13 mouse cellular contexts compared by ENCODE assay signal in genomic region chr2:164512121-164512909, GRCm38 (mm10). TPM values are rescaled to one million over a fixed set of nuclear protein-coding genes. Genes with fewer than 3 reads are reported as not detected.
DNase-seq lines count a peak whose midpoint lies in the region; ATAC-seq and TF ChIP-seq lines count a peak whose summit lies in the region.
"Had no signal": no experiment of that assay in that cellular context is flagged by ENCODE, and none has a peak within 500 bp of the region (broad histone marks: within the 10 kb centered on the region; RNA-seq: fewer than 3 reads in every experiment).

No protein-coding gene starts in this region.

- no peak for DNase-seq in kidney, postnatal 0 days (ENCODE audit: low spot score)
- no peak for DNase-seq in kidney, adult 11 months
- DNase-seq in heart, postnatal 25 days (ENCODE audit: low spot score), result peak; percentile 38
- DNase-seq in forebrain, postnatal 0 days, result no peak
- DNase-seq in gastrocnemius, postnatal 14 days, result no peak
- DNase-seq in neural tube, embryonic 10.5 days (ENCODE audit: extremely low spot score, low spot score), result no peak
- DNase-seq: right cerebral cortex, postnatal 14 days had no signal

- no peak overlapping the region for H3K4me3 ChIP-seq in kidney, postnatal 0 days (replicated peaks; ENCODE audit: low read depth, low read length)
- H3K4me3 ChIP-seq in lung, embryonic 15.5 days, result no peak overlapping the region
- H3K4me3 ChIP-seq in stomach, embryonic 15.5 days (replicated peaks), result no peak overlapping the region
- no peak overlapping the region for H3K4me3 ChIP-seq in forebrain, postnatal 0 days (ENCODE audit: low read depth, low read length)

- no peaks in the 10 kb centered on the region for H3K36me3 ChIP-seq in kidney, postnatal 0 days (ENCODE audit: insufficient read depth, low read length)
- H3K36me3 ChIP-seq in lung, embryonic 15.5 days, result peaks cover 2% of the 10 kb centered on the region; the same call in 1 of the 2 replicates
- H3K36me3 ChIP-seq in stomach, embryonic 15.5 days, result no peaks in the 10 kb centered on the region
- H3K36me3 ChIP-seq in forebrain, postnatal 0 days (ENCODE audit: insufficient read depth), result no peaks in the 10 kb centered on the region

- H3K9me3 ChIP-seq in kidney, postnatal 0 days (replicated peaks; ENCODE audit: low read length), result no peaks in the 10 kb centered on the region
- H3K9me3 ChIP-seq in lung, embryonic 15.5 days, result no peaks in the 10 kb centered on the region
- no peaks in the 10 kb centered on the region for H3K9me3 ChIP-seq in stomach, embryonic 15.5 days
- no peaks in the 10 kb centered on the region for H3K9me3 ChIP-seq in forebrain, postnatal 0 days (ENCODE audit: low read length)

- H3K9ac ChIP-seq in kidney, postnatal 0 days (ENCODE audit: low read depth, low read length), result no peak overlapping the region
- no peak overlapping the region for H3K9ac ChIP-seq in lung, embryonic 15.5 days
- H3K9ac ChIP-seq in stomach, embryonic 15.5 days, result no peak overlapping the region
- H3K9ac ChIP-seq in forebrain, postnatal 0 days, result no peak overlapping the region

- 60% methylated on average over 11 of the region's 14 CpGs for WGBS in kidney, postnatal 0 days
- 59% methylated on average over 11 of the region's 14 CpGs for WGBS in lung, embryonic 15.5 days
- WGBS in stomach, embryonic 15.5 days, result 55% methylated on average over 13 of the region's 14 CpGs
- WGBS in forebrain, postnatal 0 days, result 64% methylated on average over 11 of the region's 14 CpGs

- no peaks in the 10 kb centered on the region for H3K27me3 ChIP-seq in kidney, postnatal 0 days (ENCODE audit: insufficient read depth, low read length)
- H3K27me3 ChIP-seq in lung, embryonic 15.5 days, result no peaks in the 10 kb centered on the region
- no peaks in the 10 kb centered on the region for H3K27me3 ChIP-seq in stomach, embryonic 15.5 days (replicated peaks)
- H3K27me3 ChIP-seq in forebrain, postnatal 0 days (ENCODE audit: insufficient read depth, low read length), result no peaks in the 10 kb centered on the region
- H3K27me3 ChIP-seq: CH12.LX had no signal

- intact Hi-C loops in heart, postnatal 25 days (cut with DNase I), result no loop called here
- intact Hi-C loops in gastrocnemius, postnatal 14 days (cut with DNase I; ENCODE audit: low total_unique reads), result loop anchor here (5.0 kb wide), 1 partner anchor 40 kb away; the partner anchor contains the start of gene Trp53tg5

- H3K4me2 ChIP-seq in kidney, postnatal 0 days (ENCODE audit: low read length), result no peak overlapping the region
- H3K4me2 ChIP-seq in lung, embryonic 15.5 days, result no peak overlapping the region
- no peak overlapping the region for H3K4me2 ChIP-seq in stomach, embryonic 15.5 days
- no peak overlapping the region for H3K4me2 ChIP-seq in forebrain, postnatal 0 days (ENCODE audit: low read depth)

- no peaks in the 10 kb centered on the region for H3K4me1 ChIP-seq in kidney, postnatal 0 days (replicated peaks; ENCODE audit: insufficient read depth, low read length)
- H3K4me1 ChIP-seq in lung, embryonic 15.5 days, result 0 out of 2 replicates have a peak, but pooled peaks cover 9% of the 10 kb centered on the region
- 0 out of 2 replicates have a peak, but pooled peaks cover 7% of the 10 kb centered on the region for H3K4me1 ChIP-seq in stomach, embryonic 15.5 days
- no peaks in the 10 kb centered on the region for H3K4me1 ChIP-seq in forebrain, postnatal 0 days (ENCODE audit: insufficient read depth)

- no peak for TF ChIP-seq CTCF in kidney, postnatal 0 days (IDR thresholded peaks at IDR 0.05; ENCODE audit: low read depth)
- no peak for TF ChIP-seq CTCF in forebrain, postnatal 0 days (IDR thresholded peaks at IDR 0.05; ENCODE audit: low read depth)

- ATAC-seq in kidney, postnatal 0 days (replicated peaks; ENCODE audit: low FRiP score, low read depth), result no peak
- 0 out of 2 replicates have a peak, but pooled peaks have one; percentile 9 for ATAC-seq in lung, embryonic 15.5 days (ENCODE audit: borderline replicate concordance, extremely low read depth, low FRiP score, low TSS enrichment)
- ATAC-seq in stomach, embryonic 15.5 days (ENCODE audit: insufficient read depth, low FRiP score, low read depth), result peak; percentile 29; the same call in 1 of the 2 replicates
- ATAC-seq in forebrain, postnatal 0 days, result no peak

- 0 out of 2 replicates have a peak overlapping the region, but pooled peaks have one; percentile 37 for H3K27ac ChIP-seq in kidney, postnatal 0 days
- H3K27ac ChIP-seq in lung, embryonic 15.5 days, result no peak overlapping the region
- H3K27ac ChIP-seq in stomach, embryonic 15.5 days, result no peak overlapping the region; the same call in 1 of the 2 replicates
- no peak overlapping the region for H3K27ac ChIP-seq in forebrain, postnatal 0 days (ENCODE audit: low read depth, low read length)

RNA-seq across cellular contexts. Expression of gene Pigt, which starts 15.0 kb away (rescaled TPM):
- 76.9 and 86.3 TPM in 2 replicates for polyA plus RNA-seq in kidney, postnatal 0 days (2015; fragmentation: Nextera tagmentation; extraction: Ambion mirVana)
- total RNA-seq in heart, postnatal 25 days (2021), result 10 to 100 TPM; 34.7 to 34.8 TPM
- 60.8 and 64.6 TPM in 2 replicates for polyA plus RNA-seq in lung, embryonic 15.5 days (2015; fragmentation: Nextera tagmentation; extraction: Ambion mirVana)
- polyA plus RNA-seq in stomach, embryonic 15.5 days (2015; fragmentation: Nextera tagmentation; extraction: Ambion mirVana), result 67.0 and 67.5 TPM in 2 replicates
- 47.6 and 77.6 TPM in 2 replicates for total RNA-seq in forebrain, postnatal 0 days (2014; rRNA removed)
- 91.0 and 93.8 TPM in 2 replicates for polyA plus RNA-seq in forebrain, postnatal 0 days (2015; fragmentation: Nextera tagmentation; extraction: Ambion mirVana)
- total RNA-seq in gastrocnemius, postnatal 14 days (2021), result 10 to 100 TPM; 36.8 to 41.0 TPM

RNA-seq across cellular contexts. Expression of gene Dbndd2, which starts 26.4 kb away (rescaled TPM):
- polyA plus RNA-seq in kidney, postnatal 0 days (2015; fragmentation: Nextera tagmentation; extraction: Ambion mirVana), result 22.5 and 23.3 TPM in 2 replicates
- total RNA-seq in heart, postnatal 25 days (2021), result 10 to 100 TPM; 14.4 to 21.9 TPM
- polyA plus RNA-seq in lung, embryonic 15.5 days (2015; fragmentation: Nextera tagmentation; extraction: Ambion mirVana), result 8.8 and 10.1 TPM in 2 replicates
- polyA plus RNA-seq in stomach, embryonic 15.5 days (2015; fragmentation: Nextera tagmentation; extraction: Ambion mirVana), result 6.5 and 10.4 TPM in 2 replicates
- 21.7 and 23.9 TPM in 2 replicates for total RNA-seq in forebrain, postnatal 0 days (2014; rRNA removed)
- 10.9 and 17.6 TPM in 2 replicates for polyA plus RNA-seq in forebrain, postnatal 0 days (2015; fragmentation: Nextera tagmentation; extraction: Ambion mirVana)
- total RNA-seq in gastrocnemius, postnatal 14 days (2021), result 10 to 100 TPM; 14.6 to 20.6 TPM

RNA-seq across cellular contexts. Expression of gene Trp53tg5, which starts 38.8 kb away (rescaled TPM):
- not detected in 2 replicates for polyA plus RNA-seq in kidney, postnatal 0 days (2015; fragmentation: Nextera tagmentation; extraction: Ambion mirVana)
- total RNA-seq in heart, postnatal 25 days (2021), result not detected
- not detected in 2 replicates for polyA plus RNA-seq in lung, embryonic 15.5 days (2015; fragmentation: Nextera tagmentation; extraction: Ambion mirVana)
- polyA plus RNA-seq in stomach, embryonic 15.5 days (2015; fragmentation: Nextera tagmentation; extraction: Ambion mirVana), result 0.14 TPM in 1 of 2 replicates, not detected in the other
- not detected in 2 replicates for total RNA-seq in forebrain, postnatal 0 days (2014; rRNA removed)
- polyA plus RNA-seq in forebrain, postnatal 0 days (2015; fragmentation: Nextera tagmentation; extraction: Ambion mirVana), result not detected in 2 replicates
- not detected for total RNA-seq in gastrocnemius, postnatal 14 days (2021)
- total RNA-seq: CH12.LX; gastrocnemius, adult 8-10 months; left cerebral cortex, adult 8-10 months had no signal
- polyA plus RNA-seq: intestine, embryonic 14.5 days had no signal

RNA-seq across cellular contexts. Expression of gene Wfdc2, which starts 49.9 kb away (rescaled TPM):
- 715 and 716 TPM in 2 replicates for polyA plus RNA-seq in kidney, postnatal 0 days (2015; fragmentation: Nextera tagmentation; extraction: Ambion mirVana)
- total RNA-seq in heart, postnatal 25 days (2021), result under 1 TPM; 0.78 to 0.83 TPM
- polyA plus RNA-seq in lung, embryonic 15.5 days (2015; fragmentation: Nextera tagmentation; extraction: Ambion mirVana), result 404 and 415 TPM in 2 replicates
- 162 and 175 TPM in 2 replicates for polyA plus RNA-seq in stomach, embryonic 15.5 days (2015; fragmentation: Nextera tagmentation; extraction: Ambion mirVana)
- total RNA-seq in forebrain, postnatal 0 days (2014; rRNA removed), result 1.5 and 6.1 TPM in 2 replicates
- 4.3 and 7.3 TPM in 2 replicates for polyA plus RNA-seq in forebrain, postnatal 0 days (2015; fragmentation: Nextera tagmentation; extraction: Ambion mirVana)
- total RNA-seq in gastrocnemius, postnatal 14 days (2021), result not detected
- total RNA-seq: CH12.LX; gastrocnemius, adult 8-10 months had no signal

RNA-seq across cellular contexts. Expression of gene Gm20458, which starts 51.5 kb away (rescaled TPM):
- polyA plus RNA-seq in kidney, postnatal 0 days (2015; fragmentation: Nextera tagmentation; extraction: Ambion mirVana), result 22.8 and 23.3 TPM in 2 replicates
- 1 to 10 TPM; 1.4 to 2.5 TPM for total RNA-seq in heart, postnatal 25 days (2021)
- polyA plus RNA-seq in lung, embryonic 15.5 days (2015; fragmentation: Nextera tagmentation; extraction: Ambion mirVana), result 17.1 and 17.6 TPM in 2 replicates
- polyA plus RNA-seq in stomach, embryonic 15.5 days (2015; fragmentation: Nextera tagmentation; extraction: Ambion mirVana), result 17.9 and 18.1 TPM in 2 replicates
- total RNA-seq in forebrain, postnatal 0 days (2014; rRNA removed), result 3.6 and 10.5 TPM in 2 replicates
- 10.0 and 10.7 TPM in 2 replicates for polyA plus RNA-seq in forebrain, postnatal 0 days (2015; fragmentation: Nextera tagmentation; extraction: Ambion mirVana)
- total RNA-seq in gastrocnemius, postnatal 14 days (2021), result 1 to 10 TPM in 1 of 2 experiments, under 1 TPM in 1; 0.62 to 2.6 TPM

Comparison
In these comparisons a context has a peak if more than half of its experiments do, and no peak if none do; other contexts are left out.
1. ATAC-seq: peak in lung, embryonic 15.5 days (single experiment) and stomach, embryonic 15.5 days (single experiment); none in kidney, postnatal 0 days (single experiment) and forebrain, postnatal 0 days (single experiment).